Mouse (Mus musculus) bone marrow, adult 2 months (tissue): ENCODE data around the gene Ormdl3.
"Not testable (repeated sequence)": the region's sequence is repeated elsewhere in the genome, so short reads cannot be mapped to it uniquely, and the experiment has no call there.

Source experiments
- CTCF ChIP-seq: fragments of 200-500 bp; IDR thresholded peaks from 2 replicates; pipeline ENCODE4 v1.5.1; 2011; ENCODE audit warnings: low read length, control low read depth; ENCODE audit not compliant: control insufficient read depth, insufficient read depth
- POLR2A ChIP-seq: fragments of 200-500 bp; IDR thresholded peaks from 2 replicates; pipeline ENCODE4 v1.6.1; 2011; ENCODE audit warnings: low read depth, mild to moderate bottlenecking, control low read depth, low read length, borderline replicate concordance; ENCODE audit not compliant: control insufficient read depth

GRCm38 (mm10) chr11:98604911-98605310, 17.7 kb upstream of the Ormdl3 start:
- TF ChIP-seq CTCF, POLR2A: not testable (repeated sequence)
